9 mouse cellular contexts compared by ENCODE assay signal in genomic region chr8:77376451-77376853, GRCm38 (mm10).
DNase-seq lines count a peak whose midpoint lies in the region; ATAC-seq lines count a peak whose summit lies in the region.
"Had no signal": no experiment of that assay in that cellular context is flagged by ENCODE, and none has a peak within 500 bp of the region (broad histone marks: within the 10 kb centered on the region; RNA-seq: fewer than 3 reads in every experiment).

No protein-coding gene starts in this region.

- no peak for DNase-seq in hindbrain, embryonic 11.5 days (ENCODE audit: low spot score)
- DNase-seq in hindbrain, embryonic 10.5 days (ENCODE audit: low spot score), result no peak
- peak; percentile 94 for DNase-seq in brain, adult 2 months (ENCODE audit: low read depth, low spot score)
- peak; percentile 57 to 63 for DNase-seq in frontal cortex, postnatal 36 days (ENCODE audit: low spot score in 2 of 2)
- peak; percentile 42 for DNase-seq in lung, postnatal 36 days
- no peak for DNase-seq in thymus, postnatal 0 days (ENCODE audit: low spot score)
- no peak for DNase-seq in ovary, postnatal 14 days (ENCODE audit: low spot score)

- ATAC-seq in hindbrain, embryonic 11.5 days (ENCODE audit: low FRiP score), result peak; percentile 61; the same call in 1 of the 2 replicates
- peak; percentile 65; the same call in 1 of the 2 replicates for ATAC-seq in kidney, embryonic 16.5 days (ENCODE audit: low FRiP score, low TSS enrichment)

- no peak overlapping the region for H3K4me3 ChIP-seq in hindbrain, embryonic 11.5 days (ENCODE audit: low read depth, low read length)
- no peak overlapping the region for H3K4me3 ChIP-seq in hindbrain, embryonic 10.5 days
- no peak overlapping the region for H3K4me3 ChIP-seq in kidney, embryonic 16.5 days (ENCODE audit: low read length)
- H3K4me3 ChIP-seq: megakaryocyte, embryonic 14.5 days had no signal

- H3K27ac ChIP-seq in hindbrain, embryonic 11.5 days (ENCODE audit: low read depth, low read length), result no peak overlapping the region
- H3K27ac ChIP-seq in hindbrain, embryonic 10.5 days, result no peak overlapping the region
- no peak overlapping the region for H3K27ac ChIP-seq in kidney, embryonic 16.5 days (ENCODE audit: low read length)

- H3K9ac ChIP-seq in hindbrain, embryonic 11.5 days (ENCODE audit: low read depth, low read length), result no peak overlapping the region
- no peak overlapping the region for H3K9ac ChIP-seq in kidney, embryonic 16.5 days (replicated peaks; ENCODE audit: low read length)

- no peak overlapping the region for H3K4me2 ChIP-seq in hindbrain, embryonic 11.5 days (replicated peaks; ENCODE audit: low read depth, low read length)
- no peak overlapping the region for H3K4me2 ChIP-seq in kidney, embryonic 16.5 days (replicated peaks; ENCODE audit: low read depth, low read length)

- WGBS in hindbrain, embryonic 11.5 days, result 47% methylated on average over 5 of the region's 5 CpGs
- 31% methylated on average over 5 of the region's 5 CpGs for WGBS in hindbrain, embryonic 10.5 days
- WGBS in kidney, embryonic 16.5 days, result 35% methylated on average over 5 of the region's 5 CpGs

- H3K27me3 ChIP-seq in hindbrain, embryonic 11.5 days (ENCODE audit: control insufficient read depth, insufficient read depth, low read length), result no peaks in the 10 kb centered on the region
- H3K27me3 ChIP-seq in hindbrain, embryonic 10.5 days (ENCODE audit: insufficient read depth, poor library complexity, severe bottlenecking), result no peaks in the 10 kb centered on the region
- H3K27me3 ChIP-seq in kidney, embryonic 16.5 days (ENCODE audit: insufficient read depth, low read length), result no peaks in the 10 kb centered on the region
- H3K27me3 ChIP-seq: megakaryocyte, embryonic 14.5 days had no signal

- H3K4me1 ChIP-seq in hindbrain, embryonic 11.5 days (replicated peaks; ENCODE audit: control insufficient read depth, insufficient read depth, low read length), result no peaks in the 10 kb centered on the region
- H3K4me1 ChIP-seq in hindbrain, embryonic 10.5 days (replicated peaks), result peaks cover 8% of the 10 kb centered on the region; the same call in 1 of the 2 replicates
- H3K4me1 ChIP-seq in kidney, embryonic 16.5 days (ENCODE audit: insufficient read depth, low read length), result 0 out of 2 replicates have a peak, but pooled peaks cover 4% of the 10 kb centered on the region

- H3K36me3 ChIP-seq in hindbrain, embryonic 11.5 days (ENCODE audit: control insufficient read depth, insufficient read depth, low read length), result no peaks in the 10 kb centered on the region
- peaks cover 14% of the 10 kb centered on the region for H3K36me3 ChIP-seq in hindbrain, embryonic 10.5 days
- peaks cover 21% of the 10 kb centered on the region for H3K36me3 ChIP-seq in kidney, embryonic 16.5 days (ENCODE audit: insufficient read depth, low read length)

- H3K9me3 ChIP-seq in hindbrain, embryonic 11.5 days (ENCODE audit: control insufficient read depth, low read length), result no peaks in the 10 kb centered on the region
- no peaks in the 10 kb centered on the region for H3K9me3 ChIP-seq in hindbrain, embryonic 10.5 days
- H3K9me3 ChIP-seq in kidney, embryonic 16.5 days (ENCODE audit: low read length), result no peaks in the 10 kb centered on the region
- H3K9me3 ChIP-seq: megakaryocyte, embryonic 14.5 days had no signal

Comparison
In these comparisons a context has a peak if more than half of its experiments do, and no peak if none do; other contexts are left out.
1. DNase-seq: peak in brain, adult 2 months (single experiment), frontal cortex, postnatal 36 days (2 of 2) and lung, postnatal 36 days (single experiment); none in hindbrain, embryonic 11.5 days (single experiment), hindbrain, embryonic 10.5 days (single experiment), thymus, postnatal 0 days (single experiment) and ovary, postnatal 14 days (single experiment).